Mouse (Mus musculus): ENCODE measurements around the gene Zfp563. TPM values are rescaled to one million over a fixed set of nuclear protein-coding genes. Genes with fewer than 3 reads are reported as not detected.

The Zfp563 gene
- polyA plus RNA-seq, 1 experiment from 2014 or later, result 11.2 TPM

DNA sequence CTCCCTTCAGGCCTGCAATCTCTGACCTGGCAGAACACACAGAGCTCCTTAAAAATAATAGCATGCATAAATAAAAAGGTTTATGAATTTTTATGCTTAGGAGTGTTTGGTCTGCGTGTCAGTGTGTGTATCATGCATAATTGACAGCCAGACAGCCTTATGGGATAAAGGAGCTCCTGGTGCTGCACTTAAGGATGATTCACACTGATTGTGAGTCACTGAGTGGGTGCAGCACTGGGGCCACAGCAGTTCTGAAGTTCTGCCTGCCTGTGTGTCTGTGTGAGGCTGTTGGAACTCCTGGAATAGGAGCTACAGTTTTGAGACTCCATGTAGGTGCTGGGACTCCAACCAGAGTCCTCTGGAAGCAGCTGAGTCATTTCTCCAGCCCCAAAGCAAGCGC is 37.1 kb downstream of the Zfp563 start:
- no peak overlapping the region for H3K27ac ChIP-seq (replicated peaks; ENCODE audit: low read depth, low read length)
- H3K9ac ChIP-seq (replicated peaks; ENCODE audit: low read length), result no peak overlapping the region
- WGBS, result 58% methylated on average over 2 of the region's 2 CpGs
- H3K36me3 ChIP-seq (replicated peaks; ENCODE audit: control insufficient read depth, insufficient read depth, low read depth, low read length), result no peaks in the 10 kb centered on the region
- ATAC-seq (replicated peaks; ENCODE audit: insufficient number of reproducible peaks, low FRiP score, low TSS enrichment, low read depth) (no peak), DNase-seq (ENCODE audit: low spot score) (no peak)
- H3K9me3 ChIP-seq (replicated peaks; ENCODE audit: control insufficient read depth, low read length), result no peaks in the 10 kb centered on the region
- H3K4me2 ChIP-seq (ENCODE audit: low read depth, low read length), result no peak overlapping the region
- no peaks in the 10 kb centered on the region for H3K4me1 ChIP-seq (ENCODE audit: control insufficient read depth, insufficient read depth, low read length)
- H3K27me3 ChIP-seq (ENCODE audit: control insufficient read depth, insufficient read depth, low read length), result no peaks in the 10 kb centered on the region
- no peak overlapping the region for H3K4me3 ChIP-seq (ENCODE audit: low read depth, low read length)

DNA sequence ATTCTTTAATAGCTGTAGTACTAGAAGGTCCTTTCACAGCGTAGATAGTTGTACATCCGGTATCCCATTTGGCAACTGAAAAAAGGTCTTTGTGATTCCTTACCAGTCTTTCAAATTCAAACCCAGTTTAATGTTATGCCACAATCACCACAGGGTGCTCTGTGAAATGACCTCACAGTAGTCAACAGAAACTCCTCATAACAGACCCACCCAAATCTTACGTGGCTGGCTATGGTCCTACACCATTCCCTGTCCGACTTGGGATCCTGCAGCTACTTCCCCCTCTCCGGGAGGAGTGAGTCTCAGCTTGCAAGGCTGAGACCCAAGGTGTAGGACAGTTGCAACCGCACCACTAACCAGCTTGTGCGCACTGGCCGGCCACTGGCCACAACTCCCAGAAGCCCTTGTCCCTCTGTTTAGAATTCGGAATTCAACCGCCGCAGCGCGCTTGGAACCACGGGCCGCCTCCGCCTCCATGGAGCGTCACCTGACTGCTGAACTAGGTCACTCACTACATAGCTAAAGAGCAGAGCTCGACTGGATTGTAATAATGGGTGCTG is 50.2 kb downstream of the Zfp563 start, which contains the start of gene Morc2b:
TSS of gene Morc2b (minus strand) at position 423 of the 560 bp plus-strand sequence.
- no peaks in the 10 kb centered on the region for H3K4me1 ChIP-seq (ENCODE audit: control insufficient read depth, insufficient read depth, low read length)
- no peak within 1 kb of the TSS for H3K4me2 ChIP-seq (ENCODE audit: low read depth, low read length)
- no peaks in the 10 kb centered on the region for H3K36me3 ChIP-seq (replicated peaks; ENCODE audit: control insufficient read depth, insufficient read depth, low read depth, low read length)
- no peaks in the 10 kb centered on the region for H3K27me3 ChIP-seq (ENCODE audit: control insufficient read depth, insufficient read depth, low read length)
- no peak for DNase-seq (ENCODE audit: low spot score)
- no peak within 1 kb of the TSS for H3K27ac ChIP-seq (replicated peaks; ENCODE audit: low read depth, low read length)
- no peak within 1 kb of the TSS for H3K4me3 ChIP-seq (ENCODE audit: low read depth, low read length)
- no peak within 1 kb of the TSS for H3K9ac ChIP-seq (replicated peaks; ENCODE audit: low read length)
- 72% methylated on average over 18 of the region's 18 CpGs for WGBS
- no peaks in the 10 kb centered on the region for H3K9me3 ChIP-seq (replicated peaks; ENCODE audit: control insufficient read depth, low read length)
- no peak for ATAC-seq (replicated peaks; ENCODE audit: insufficient number of reproducible peaks, low FRiP score, low TSS enrichment, low read depth)

Other genes with a start within 250 kb of the Zfp563 start
- 11.7 and 12.3 TPM in 2 replicates for gene Zfp870, start 197.7 kb upstream of the Zfp563 start, polyA plus RNA-seq (2014; fragmentation: Nextera tagmentation; extraction: Ambion mirVana)
- gene Cyp4f14, start 172.0 kb upstream of the Zfp563 start, polyA plus RNA-seq (2014; fragmentation: Nextera tagmentation; extraction: Ambion mirVana), result not detected in 2 replicates
- 2.7 and 3.4 TPM in 2 replicates for gene Cyp4f13, start 141.9 kb upstream of the Zfp563 start, polyA plus RNA-seq (2014; fragmentation: Nextera tagmentation; extraction: Ambion mirVana)
- 15.5 and 16.2 TPM in 2 replicates for gene Zfp472, start 123.5 kb upstream of the Zfp563 start, polyA plus RNA-seq (2014; fragmentation: Nextera tagmentation; extraction: Ambion mirVana)
- gene Zfp952, start 96.2 kb upstream of the Zfp563 start, polyA plus RNA-seq (2014; fragmentation: Nextera tagmentation; extraction: Ambion mirVana), result 16.6 and 17.3 TPM in 2 replicates
- gene Zfp763, start 55.9 kb upstream of the Zfp563 start, polyA plus RNA-seq (2014; fragmentation: Nextera tagmentation; extraction: Ambion mirVana), result 26.2 and 27.0 TPM in 2 replicates
- not detected in 2 replicates for gene 4921501E09Rik, start 21.3 kb upstream of the Zfp563 start, polyA plus RNA-seq (2014; fragmentation: Nextera tagmentation; extraction: Ambion mirVana)
- gene Morc2b, start 50.4 kb downstream of the Zfp563 start, polyA plus RNA-seq (2014; fragmentation: Nextera tagmentation; extraction: Ambion mirVana), result 0.18 TPM in 1 of 2 replicates, not detected in the other
- gene Olfr55, start 79.1 kb downstream of the Zfp563 start, polyA plus RNA-seq (2014; fragmentation: Nextera tagmentation; extraction: Ambion mirVana), result not detected in 2 replicates
- not detected in 2 replicates for gene Olfr239, start 102.0 kb downstream of the Zfp563 start, polyA plus RNA-seq (2014; fragmentation: Nextera tagmentation; extraction: Ambion mirVana)
- not detected in 2 replicates for gene Olfr1564, start 132.4 kb downstream of the Zfp563 start, polyA plus RNA-seq (2014; fragmentation: Nextera tagmentation; extraction: Ambion mirVana)
- 23.5 and 23.7 TPM in 2 replicates for gene Zfp955a, start 165.8 kb downstream of the Zfp563 start, polyA plus RNA-seq (2014; fragmentation: Nextera tagmentation; extraction: Ambion mirVana)
- 0.03 TPM in 1 of 2 replicates, not detected in the other for gene Olfr63, start 175.4 kb downstream of the Zfp563 start, polyA plus RNA-seq (2014; fragmentation: Nextera tagmentation; extraction: Ambion mirVana)
- 9.3 and 9.7 TPM in 2 replicates for gene Zfp955b, start 200.2 kb downstream of the Zfp563 start, polyA plus RNA-seq (2014; fragmentation: Nextera tagmentation; extraction: Ambion mirVana)

Measured in embryonic facial prominence, embryonic 11.5 days (tissue).